Mouse (Mus musculus) limb, embryonic 15.5 days (tissue): Measurements from ENCODE around the gene Dis3. TPM values are rescaled to one million over a fixed set of nuclear protein-coding genes. Genes with fewer than 3 reads are reported as not detected.

Source experiments
- ATAC-seq: fragments of 200-750 bp; cut with Nextera tagmentation; 2 replicates; pipeline ENCODE4 v1.8.0; 2017; ENCODE audit warnings: low read depth, moderate TSS enrichment; ENCODE audit not compliant: insufficient number of reproducible peaks, low FRiP score, low TSS enrichment
- H3K27ac ChIP-seq: fragments of 300-500 bp; sonication (generic); 2 replicates; pipeline ENCODE4 v1.5.1; 2015; ENCODE audit warnings: moderate library complexity, mild to moderate bottlenecking, inconsistent platforms
- H3K27me3 ChIP-seq: fragments of 300-500 bp; sonication (generic); 2 replicates; pipeline ENCODE4 v1.6.1; 2015; ENCODE audit warnings: inconsistent platforms
- H3K36me3 ChIP-seq: fragments of 300-500 bp; sonication (generic); 2 replicates; pipeline ENCODE4 v1.6.1; 2015; ENCODE audit warnings: inconsistent platforms
- H3K4me1 ChIP-seq: fragments of 300-500 bp; sonication (generic); 2 replicates; pipeline ENCODE4 v1.6.1; 2015; ENCODE audit warnings: inconsistent platforms
- H3K4me2 ChIP-seq: fragments of 300-500 bp; sonication (generic); 2 replicates; pipeline ENCODE4 v1.6.1; 2015; ENCODE audit warnings: mild to moderate bottlenecking, inconsistent platforms
- H3K4me3 ChIP-seq: fragments of 300-500 bp; sonication (generic); 2 replicates; pipeline ENCODE4 v1.5.1; 2015; ENCODE audit warnings: mild to moderate bottlenecking, inconsistent platforms
- H3K9ac ChIP-seq: fragments of 300-500 bp; sonication (generic); 2 replicates; pipeline ENCODE4 v1.6.1; 2015; ENCODE audit warnings: inconsistent platforms
- H3K9me3 ChIP-seq: fragments of 300-500 bp; sonication (generic); 2 replicates; pipeline ENCODE4 v1.6.1; 2016; ENCODE audit warnings: inconsistent platforms
- WGBS: fragments of 180-500 bp; shearing (Covaris S2); methylation state at CpG from one replicate; pipeline ENCODE4 v1.1.7; 2015; 5-methylcytosine and 5-hydroxymethylcytosine counted together
- polyA plus RNA-seq: library from polyadenylated mRNA; unstranded; fragments of >200 nt; fragmentation: Nextera tagmentation; extraction: Ambion mirVana; gene quantifications from 2 replicates; pipeline ENCODE4 v1.2.1, GENCODE M21; 2015

Dis3 gene
- 24.7 and 29.8 TPM in 2 replicates for polyA plus RNA-seq

- Histone ChIP-seq H3K4me3 (peak within 1 kb of the TSS; percentile 99), H3K4me2 (peak within 1 kb of the TSS; percentile 61), H3K9me3 (no peaks in the 10 kb centered on the region), H3K27ac (peak within 1 kb of the TSS; percentile 90), H3K36me3 (peaks cover 49% of the 10 kb centered on the region), H3K27me3 (no peaks in the 10 kb centered on the region), H3K4me1 (peaks cover 8% of the 10 kb centered on the region), H3K9ac (peak within 1 kb of the TSS; percentile 94)
- ATAC-seq, result peak; percentile 98
- under 1% methylated on average over 65 of the region's 73 CpGs for WGBS
These were observed at the start of gene Dis3, which contains the start of gene Pibf1 for GRCm38 (mm10) chr14:99099267-99099966. Gene Dis3, minus strand, starts transcription at chr14:99099770. Gene Pibf1, plus strand, starts transcription at chr14:99099424.

- H3K27ac ChIP-seq, result no peak overlapping the region
- WGBS, result 66% methylated on average over 1 of the region's 1 CpGs
- 0 out of 2 replicates have a peak, but pooled peaks cover 3% of the 10 kb centered on the region for H3K4me1 ChIP-seq
- H3K4me2 ChIP-seq, result no peak overlapping the region
- H3K9me3 ChIP-seq, result no peaks in the 10 kb centered on the region
- H3K9ac ChIP-seq, result no peak overlapping the region
- peaks cover 9% of the 10 kb centered on the region; the same call in 1 of the 2 replicates for H3K36me3 ChIP-seq
- H3K4me3 ChIP-seq, result no peak overlapping the region
- no peaks in the 10 kb centered on the region for H3K27me3 ChIP-seq
- ATAC-seq, result no peak
These were observed 47.3 kb upstream of the Dis3 start for GRCm38 (mm10) chr14:99146841-99147240.

GRCm38 (mm10) chr14:99141786-99142633 is 42.4 kb upstream of the Dis3 start:
- Histone ChIP-seq H3K9ac (no peak overlapping the region), H3K9me3 (no peaks in the 10 kb centered on the region), H3K27ac (no peak overlapping the region), H3K27me3 (no peaks in the 10 kb centered on the region), H3K4me2 (no peak overlapping the region), H3K36me3 (peaks cover 5% of the 10 kb centered on the region), H3K4me3 (no peak overlapping the region), H3K4me1 (0 out of 2 replicates have a peak, but pooled peaks cover 3% of the 10 kb centered on the region)
- 0 out of 2 replicates have a peak, but pooled peaks have one; percentile 63 for ATAC-seq
- WGBS, result 26% methylated on average over 15 of the region's 15 CpGs

- 0 out of 2 replicates have a peak, but pooled peaks cover 3% of the 10 kb centered on the region for H3K4me1 ChIP-seq
- no peak overlapping the region for H3K4me3 ChIP-seq
- no peak overlapping the region for H3K27ac ChIP-seq
- no peak for ATAC-seq
- H3K9ac ChIP-seq, result no peak overlapping the region
- H3K27me3 ChIP-seq, result no peaks in the 10 kb centered on the region
- no peaks in the 10 kb centered on the region for H3K9me3 ChIP-seq
- peaks cover 16% of the 10 kb centered on the region for H3K36me3 ChIP-seq
- no peak overlapping the region for H3K4me2 ChIP-seq
- WGBS, result 89% methylated on average over 2 of the region's 2 CpGs
These were observed 40.5 kb upstream of the Dis3 start for GRCm38 (mm10) chr14:99140036-99140435.

GRCm38 (mm10) chr14:99136297-99136696 is 36.7 kb upstream of the Dis3 start:
- H3K9me3 ChIP-seq, result no peaks in the 10 kb centered on the region
- peaks cover 16% of the 10 kb centered on the region for H3K36me3 ChIP-seq
- H3K9ac ChIP-seq, result no peak overlapping the region
- H3K4me2 ChIP-seq, result no peak overlapping the region
- H3K27me3 ChIP-seq, result no peaks in the 10 kb centered on the region
- H3K4me3 ChIP-seq, result no peak overlapping the region
- no peaks in the 10 kb centered on the region for H3K4me1 ChIP-seq
- ATAC-seq, result no peak
- WGBS, result 82% methylated on average over 16 of the region's 16 CpGs
- H3K27ac ChIP-seq, result no peak overlapping the region

- no peak for ATAC-seq
- H3K9ac ChIP-seq, result no peak overlapping the region
- H3K4me3 ChIP-seq, result no peak overlapping the region
- 83% methylated on average over 9 of the region's 9 CpGs for WGBS
- no peak overlapping the region for H3K27ac ChIP-seq
- H3K27me3 ChIP-seq, result no peaks in the 10 kb centered on the region
- H3K36me3 ChIP-seq, result peaks cover 20% of the 10 kb centered on the region
- H3K4me2 ChIP-seq, result no peak overlapping the region
- no peaks in the 10 kb centered on the region for H3K9me3 ChIP-seq
- H3K4me1 ChIP-seq, result no peaks in the 10 kb centered on the region
These were observed 36.2 kb upstream of the Dis3 start for GRCm38 (mm10) chr14:99135761-99136160.

- Histone ChIP-seq H3K4me1 (no peaks in the 10 kb centered on the region), H3K4me3 (no peak overlapping the region), H3K4me2 (no peak overlapping the region), H3K27me3 (no peaks in the 10 kb centered on the region), H3K27ac (no peak overlapping the region), H3K9ac (no peak overlapping the region), H3K9me3 (no peaks in the 10 kb centered on the region), H3K36me3 (peaks cover 22% of the 10 kb centered on the region)
- 90% methylated on average over 2 of the region's 2 CpGs for WGBS
- ATAC-seq, result no peak
These were observed 34.5 kb upstream of the Dis3 start for GRCm38 (mm10) chr14:99134048-99134447.

- Histone ChIP-seq H3K9me3 (no peaks in the 10 kb centered on the region), H3K27me3 (no peaks in the 10 kb centered on the region), H3K4me2 (no peak overlapping the region), H3K36me3 (peaks cover 13% of the 10 kb centered on the region; the same call in 1 of the 2 replicates), H3K4me3 (no peak overlapping the region), H3K27ac (no peak overlapping the region), H3K9ac (no peak overlapping the region), H3K4me1 (no peaks in the 10 kb centered on the region)
- 88% methylated on average over 2 of the region's 2 CpGs for WGBS
- no peak for ATAC-seq
These were observed 29.5 kb upstream of the Dis3 start for GRCm38 (mm10) chr14:99129050-99129449.

- no peak overlapping the region for H3K4me2 ChIP-seq
- H3K4me1 ChIP-seq, result no peaks in the 10 kb centered on the region
- ATAC-seq, result no peak
- no peaks in the 10 kb centered on the region for H3K27me3 ChIP-seq
- no peaks in the 10 kb centered on the region for H3K9me3 ChIP-seq
- WGBS, result 81% methylated on average over 1 of the region's 1 CpGs
- H3K36me3 ChIP-seq, result peaks cover 15% of the 10 kb centered on the region; the same call in 1 of the 2 replicates
- no peak overlapping the region for H3K4me3 ChIP-seq
- H3K27ac ChIP-seq, result no peak overlapping the region
- H3K9ac ChIP-seq, result no peak overlapping the region
These were observed 27.9 kb upstream of the Dis3 start for GRCm38 (mm10) chr14:99127509-99127908.

- 78% methylated on average over 4 of the region's 4 CpGs for WGBS
These were observed 27.1 kb upstream of the Dis3 start for GRCm38 (mm10) chr14:99126713-99127112.

GRCm38 (mm10) chr14:99124076-99124475 is 24.5 kb upstream of the Dis3 start:
- no peak overlapping the region for H3K4me3 ChIP-seq
- H3K4me2 ChIP-seq, result no peak overlapping the region
- no peaks in the 10 kb centered on the region for H3K27me3 ChIP-seq
- no peak for ATAC-seq
- H3K4me1 ChIP-seq, result no peaks in the 10 kb centered on the region
- no peak overlapping the region for H3K9ac ChIP-seq
- H3K27ac ChIP-seq, result no peak overlapping the region
- H3K9me3 ChIP-seq, result no peaks in the 10 kb centered on the region
- WGBS, result 80% methylated on average over 4 of the region's 4 CpGs
- peaks cover 19% of the 10 kb centered on the region for H3K36me3 ChIP-seq

More at GRCm38 (mm10) chr14:99126713-99127112, 27.1 kb upstream of the Dis3 start:
- Histone ChIP-seq H3K4me2 (no peak overlapping the region), H3K4me3 (no peak overlapping the region), H3K27me3 (no peaks in the 10 kb centered on the region), H3K4me1 (no peaks in the 10 kb centered on the region), H3K36me3 (peaks cover 19% of the 10 kb centered on the region; the same call in 1 of the 2 replicates), H3K9me3 (no peaks in the 10 kb centered on the region), H3K27ac (no peak overlapping the region), H3K9ac (no peak overlapping the region)
- no peak for ATAC-seq
